Mouse (Mus musculus) neutrophil, adult 5-6 weeks (primary cell): ENCODE measurements around the gene Cyp1a1. TPM values are rescaled to one million over a fixed set of nuclear protein-coding genes. Genes with fewer than 3 reads are reported as not detected.
A peak's percentile ranks its signal among the peaks of the same experiment; 100 is the strongest.

Experiments
- ATAC-seq: fragments of 151-379, 151-347 bp; 2 replicates; pipeline ENCODE4 v1.8.0; 2017; ENCODE audit warnings: mild to moderate bottlenecking, moderate TSS enrichment; ENCODE audit not compliant: insufficient number of reproducible peaks, poor library complexity, low FRiP score, severe bottlenecking; ENCODE audit errors: extremely low read depth
- total RNA-seq: library from RNA; stranded (forward); fragments of 200-1000 nt; gene quantifications from 2 replicates; pipeline ENCODE4 v1.2.3, GENCODE M21; 2017

The Cyp1a1 gene
- total RNA-seq, 1 experiment from 2014 or later, result not detected

- ATAC-seq, result peak; percentile 71; the same call in 1 of the 2 replicates
These were observed 56.8 kb downstream of the Cyp1a1 start for GRCm38 (mm10) chr9:57744462-57745091.

- ATAC-seq, result no peak
These were observed 59.3 kb downstream of the Cyp1a1 start for GRCm38 (mm10) chr9:57747067-57747466.

GRCm38 (mm10) chr9:57748137-57748536, 60.4 kb downstream of the Cyp1a1 start:
- no peak for ATAC-seq

DNA sequence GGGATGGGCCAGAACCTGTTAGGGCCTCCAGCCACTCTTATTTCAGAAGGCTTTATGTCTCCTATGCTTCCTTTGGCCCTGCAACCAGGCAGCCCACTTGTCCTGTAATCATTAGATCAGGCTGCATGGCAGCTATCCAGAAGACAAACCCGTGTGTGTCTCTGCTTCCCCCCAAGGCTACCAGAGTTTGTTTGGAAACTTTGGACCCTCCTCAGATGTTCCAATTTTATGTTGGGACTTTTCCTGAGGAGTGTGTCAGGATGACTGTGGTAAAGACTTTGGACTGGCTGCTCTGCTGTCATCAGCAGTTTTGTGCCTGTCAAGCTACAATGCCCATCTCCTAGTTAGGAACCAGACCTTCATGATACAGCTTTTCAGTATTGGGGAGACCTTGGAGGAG, 61.1 kb downstream of the Cyp1a1 start:
- no peak for ATAC-seq

DNA sequence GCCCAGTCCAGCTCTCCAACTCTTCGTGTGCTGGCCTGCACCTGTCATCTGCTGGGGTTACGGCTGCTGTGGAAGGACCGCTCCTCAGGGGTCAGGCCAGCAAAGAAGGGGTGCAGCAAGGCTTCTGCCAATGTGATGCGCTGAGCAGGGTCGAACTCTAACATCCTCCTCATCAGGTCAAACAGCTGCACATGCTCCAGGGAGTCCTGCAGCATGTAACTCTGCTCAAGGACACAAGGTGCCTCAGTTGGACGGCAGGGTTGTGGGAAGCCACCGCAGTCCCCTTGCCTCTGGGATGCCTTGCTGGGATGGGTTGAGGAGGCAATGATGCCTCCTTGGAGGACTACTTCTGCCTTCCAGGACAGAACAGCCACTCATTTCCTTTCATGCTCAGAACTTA, 63.2 kb downstream of the Cyp1a1 start:
- no peak for ATAC-seq

Other genes starting within 250 kb of the Cyp1a1 start
- gene Ppcdc, start 247.8 kb upstream of the Cyp1a1 start, total RNA-seq, result 63.6 and 70.3 TPM in 2 replicates
- gene Scamp5, start 219.9 kb upstream of the Cyp1a1 start, total RNA-seq, result not detected in 2 replicates
- gene Rpp25, start 183.9 kb upstream of the Cyp1a1 start, total RNA-seq, result not detected in 2 replicates
- 31.7 and 34.9 TPM in 2 replicates for gene Cox5a, start 166.7 kb upstream of the Cyp1a1 start, total RNA-seq
- gene Fam219b, start 150.4 kb upstream of the Cyp1a1 start, total RNA-seq, result 13.8 and 15.0 TPM in 2 replicates
- gene Mpi, start 135.2 kb upstream of the Cyp1a1 start, total RNA-seq, result 8.1 and 11.9 TPM in 2 replicates
- 28.9 and 34.9 TPM in 2 replicates for gene Scamp2, start 127.0 kb upstream of the Cyp1a1 start, total RNA-seq
- gene Ulk3, start 98.5 kb upstream of the Cyp1a1 start, total RNA-seq, result 34.4 and 39.3 TPM in 2 replicates
- gene Cplx3, start 81.6 kb upstream of the Cyp1a1 start, total RNA-seq, result not detected in 2 replicates
- 0.93 and 2.0 TPM in 2 replicates for gene Lman1l, start 67.2 kb upstream of the Cyp1a1 start, total RNA-seq
- 499 and 556 TPM in 2 replicates for gene Csk, start 34.3 kb upstream of the Cyp1a1 start, total RNA-seq
- not detected in 2 replicates for gene Cyp1a2, start 4.2 kb upstream of the Cyp1a1 start, total RNA-seq
- gene Edc3, start 20.6 kb downstream of the Cyp1a1 start, total RNA-seq, result 4.5 and 5.8 TPM in 2 replicates
- gene Clk3, start 77.9 kb downstream of the Cyp1a1 start, total RNA-seq, result 110 and 117 TPM in 2 replicates
- gene Arid3b, start 148.9 kb downstream of the Cyp1a1 start, total RNA-seq, result 47.4 and 51.3 TPM in 2 replicates
- gene Ubl7, start 223.1 kb downstream of the Cyp1a1 start, total RNA-seq, result 42.5 and 51.2 TPM in 2 replicates